Comparison of ENCODE assay signal across 24 mouse cellular contexts in the genomic region with DNA sequence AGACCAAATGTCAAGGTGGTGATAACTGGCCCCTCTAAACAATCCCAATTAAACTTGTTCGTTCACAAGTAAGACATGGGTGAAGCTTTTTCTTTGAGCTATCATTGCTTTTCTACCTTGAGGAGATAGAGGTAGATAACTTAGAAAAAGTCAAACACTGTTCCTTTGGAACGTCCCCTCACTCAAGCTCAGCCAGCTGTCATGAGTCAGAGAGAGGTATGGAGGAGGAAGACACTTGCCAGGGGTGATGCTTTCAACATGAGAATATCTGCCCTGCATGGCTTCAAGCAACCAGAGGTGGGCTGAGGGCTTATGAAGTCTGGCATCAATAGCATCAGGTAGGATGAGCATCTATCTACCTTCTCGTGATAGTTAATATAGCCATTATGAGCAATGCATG.
DNase-seq lines count a peak whose midpoint lies in the region; TF ChIP-seq lines count a peak whose summit lies in the region.
"Had no signal": no experiment of that assay in that cellular context is flagged by ENCODE, and none has a peak within 500 bp of the region (broad histone marks: within the 10 kb centered on the region; RNA-seq: fewer than 3 reads in every experiment).

No protein-coding gene starts in this region.

- no peak for DNase-seq in gastrocnemius, adult 2 months
- no peak for DNase-seq in gastrocnemius, postnatal 25 days
- no peak for DNase-seq in heart, adult 2 months
- no peak for DNase-seq in heart, postnatal 36 days
- DNase-seq: adrenal gland, adult 8-10 months; adrenal gland, postnatal 14 days; adrenal gland, postnatal 36 days; B cell, adult 2 months; cerebellum, adult 11 months; cerebellum, adult 18-20 months; cerebellum, adult 8-10 months; cerebellum, adult 9-11 months; cerebellum, postnatal 14 days; cerebellum, postnatal 36 days; embryo, embryonic 11 days had no signal

- H3K36me3 ChIP-seq in heart, adult 2 months (ENCODE audit: control insufficient read depth, insufficient read depth, low read length), result no peaks in the 10 kb centered on the region
- H3K36me3 ChIP-seq: embryonic facial prominence, embryonic 13.5 days; embryonic facial prominence, embryonic 15.5 days; forebrain, embryonic 10.5 days; forebrain, embryonic 12.5 days; G1E had no signal

- intact Hi-C loops in gastrocnemius, adult 2 months (cut with DNase I), result no loop called here
- intact Hi-C loops in heart, adult 2 months (cut with DNase I), result no loop called here
- intact Hi-C loops in heart, postnatal 36 days (cut with DNase I), result no loop called here

- TF ChIP-seq POLR2A in heart, adult 2 months (IDR thresholded peaks at IDR 0.05; ENCODE audit: insufficient read depth, low read depth, low read length), result no peak

- H3K4me3 ChIP-seq in gastrocnemius, adult 2 months, result no peak overlapping the region
- H3K4me3 ChIP-seq in heart, adult 2 months, result no peak overlapping the region
- no peak overlapping the region for H3K4me3 ChIP-seq in brown adipose tissue, adult 24 weeks (ENCODE audit: insufficient read depth, low read depth, low read length)
- H3K4me3 ChIP-seq: embryonic facial prominence, embryonic 13.5 days; embryonic facial prominence, embryonic 15.5 days; erythroblast, embryonic 14.5 days; forebrain, embryonic 10.5 days; forebrain, embryonic 12.5 days had no signal

- 91% methylated on average over 3 of the region's 3 CpGs for WGBS in heart, adult 2 months

- H3K27ac ChIP-seq in gastrocnemius, adult 2 months, result peak overlapping the region; percentile 66
- peak overlapping the region; percentile 38 for H3K27ac ChIP-seq in heart, adult 2 months
- 0 out of 2 replicates have a peak overlapping the region, but pooled peaks have one; percentile 50 for H3K27ac ChIP-seq in brown adipose tissue, adult 24 weeks (replicated peaks; ENCODE audit: low read depth, low read length)
- H3K27ac ChIP-seq: embryonic facial prominence, embryonic 13.5 days; embryonic facial prominence, embryonic 15.5 days; forebrain, embryonic 10.5 days; forebrain, embryonic 12.5 days had no signal

- H3K27me3 ChIP-seq in heart, adult 2 months (ENCODE audit: control insufficient read depth, insufficient read depth, low read length), result no peaks in the 10 kb centered on the region
- H3K27me3 ChIP-seq: CH12.LX; embryonic facial prominence, embryonic 13.5 days; embryonic facial prominence, embryonic 15.5 days; forebrain, embryonic 12.5 days; Patski had no signal

- peaks cover 8% of the 10 kb centered on the region for H3K4me1 ChIP-seq in heart, adult 2 months (ENCODE audit: control insufficient read depth, insufficient read depth, low read length)
- H3K4me1 ChIP-seq in brown adipose tissue, adult 24 weeks (ENCODE audit: control insufficient read depth, insufficient read depth, insufficient read length, low read length), result no peaks in the 10 kb centered on the region; the same call in 1 of the 2 replicates
- H3K4me1 ChIP-seq: embryonic facial prominence, embryonic 13.5 days; embryonic facial prominence, embryonic 15.5 days; forebrain, embryonic 10.5 days; forebrain, embryonic 12.5 days had no signal

- H3K79me2 ChIP-seq in heart, adult 2 months (replicated peaks; ENCODE audit: control insufficient read depth, insufficient read depth, low read length), result no peaks in the 10 kb centered on the region

- no peak for TF ChIP-seq CTCF in gastrocnemius, adult 2 months (IDR thresholded peaks at IDR 0.05)
- no peak for TF ChIP-seq CTCF in heart, adult 2 months (IDR thresholded peaks at IDR 0.05)

- TF ChIP-seq EP300 in heart, adult 2 months (IDR thresholded peaks at IDR 0.05; ENCODE audit: insufficient read depth, low read depth, low read length), result no peak

- no peak overlapping the region for H3K9ac ChIP-seq in heart, adult 2 months (ENCODE audit: low read depth, low read length)
- H3K9ac ChIP-seq: embryonic facial prominence, embryonic 13.5 days; embryonic facial prominence, embryonic 15.5 days; forebrain, embryonic 12.5 days had no signal
